Mouse (Mus musculus): Measurements from ENCODE around the gene Tmem221. TPM values are rescaled to one million over a fixed set of nuclear protein-coding genes. Genes with fewer than 3 reads are reported as not detected.

Tmem221 gene
- total and polyA plus RNA-seq, 3 experiments, result 1.7 to 5.1 TPM; not detected in 1

DNA sequence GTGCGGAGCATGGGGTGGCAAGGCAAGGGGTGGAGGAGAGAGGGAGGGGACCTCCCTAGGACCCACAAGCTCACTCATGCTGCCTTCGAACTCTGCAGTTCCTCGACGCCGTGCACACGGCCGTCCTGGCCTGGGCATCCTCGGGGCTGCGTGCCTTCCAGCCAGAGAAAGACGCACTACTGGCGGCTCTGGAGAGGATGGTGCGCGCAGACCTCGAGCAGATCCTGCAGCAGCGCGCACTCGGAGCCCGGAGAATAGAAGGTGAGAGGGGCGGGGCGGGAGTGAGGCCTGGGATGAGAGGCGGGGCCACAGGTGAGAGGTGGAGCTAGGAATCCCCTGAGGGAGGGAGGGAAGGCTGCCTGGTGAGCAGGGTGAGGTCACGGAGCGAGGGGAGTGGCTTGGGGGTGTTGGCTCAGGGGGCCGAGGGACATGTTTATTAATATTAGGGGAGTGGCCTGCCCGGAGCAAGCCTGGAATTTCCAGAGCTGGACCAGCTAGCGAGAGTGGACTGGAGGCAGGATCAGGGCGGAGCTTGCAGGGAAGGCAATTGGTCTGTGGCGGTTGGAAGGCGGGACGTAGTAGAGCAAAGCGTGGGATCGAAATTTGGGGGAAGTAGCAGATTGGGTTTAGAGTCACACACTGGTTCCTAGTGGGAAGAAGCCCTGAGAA lies 44.1 kb upstream of the Tmem221 start:
- no peak overlapping the region for H3K9ac ChIP-seq (ENCODE audit: control insufficient read depth, low read depth, low read length, poor library complexity, severe bottlenecking)
- no peak overlapping the region for H3K27ac ChIP-seq (ENCODE audit: control insufficient read depth, low read depth, low read length)
- TF ChIP-seq TAL1 (IDR thresholded peaks at IDR 0.05; ENCODE audit: low read length) (no peak), CTCF (IDR thresholded peaks at IDR 0.05 in 2 of 3, conservative IDR thresholded peaks at IDR 0.05 in 1 of 3; ENCODE audit: control insufficient read depth in 1 of 3, insufficient read depth in 1 of 3, low read depth in 2 of 3, low read length in 3 of 3, poor library complexity in 1 of 3, severe bottlenecking in 1 of 3) (no peak), NRF1 (IDR thresholded peaks at IDR 0.05; ENCODE audit: insufficient read depth, low read depth, low read length, poor library complexity, severe bottlenecking) (no peak), CHD1 (IDR thresholded peaks at IDR 0.05; ENCODE audit: low read depth, low read length) (no peak), MEF2A (IDR thresholded peaks at IDR 0.05; ENCODE audit: extremely low read depth, insufficient replicate concordance, low read depth, low read length, poor library complexity, severe bottlenecking) (no peak), KAT2A (conservative IDR thresholded peaks at IDR 0.05; ENCODE audit: low read depth, low read length) (no peak), JUND (IDR thresholded peaks at IDR 0.05; ENCODE audit: low read depth, low read length) (no peak), MAFK (IDR thresholded peaks at IDR 0.05; ENCODE audit: borderline replicate concordance, low read depth, low read length) (no peak), USF2 (IDR thresholded peaks at IDR 0.05; ENCODE audit: borderline replicate concordance in 1 of 2, insufficient read depth in 1 of 2, low read depth in 1 of 2, low read length in 2 of 2) (no peak)
- H3K36me3 ChIP-seq (ENCODE audit: control insufficient read depth in 1 of 2, insufficient read depth in 2 of 2, low read length in 2 of 2), result no peaks in the 10 kb centered on the region
- H3K4me1 ChIP-seq (ENCODE audit: control insufficient read depth in 1 of 2, insufficient read depth in 2 of 2, low read length in 2 of 2), result no peaks in the 10 kb centered on the region
- H3K9me3 ChIP-seq (replicated peaks; ENCODE audit: insufficient read depth, low read length), result no peaks in the 10 kb centered on the region
- no peak overlapping the region for H3K4me3 ChIP-seq (ENCODE audit: control insufficient read depth in 1 of 2, insufficient read depth in 1 of 2, low read depth in 2 of 2, low read length in 2 of 2)
- DNase-seq (ENCODE audit: low read depth, low spot score), result no peak
- no peaks in the 10 kb centered on the region for H3K79me2 ChIP-seq (ENCODE audit: control insufficient read depth, insufficient read depth, low read length, poor library complexity)
- H3K27me3 ChIP-seq (ENCODE audit: control insufficient read depth in 1 of 2, insufficient read depth in 2 of 2, low read length in 2 of 2), result no peaks in the 10 kb centered on the region

DNA sequence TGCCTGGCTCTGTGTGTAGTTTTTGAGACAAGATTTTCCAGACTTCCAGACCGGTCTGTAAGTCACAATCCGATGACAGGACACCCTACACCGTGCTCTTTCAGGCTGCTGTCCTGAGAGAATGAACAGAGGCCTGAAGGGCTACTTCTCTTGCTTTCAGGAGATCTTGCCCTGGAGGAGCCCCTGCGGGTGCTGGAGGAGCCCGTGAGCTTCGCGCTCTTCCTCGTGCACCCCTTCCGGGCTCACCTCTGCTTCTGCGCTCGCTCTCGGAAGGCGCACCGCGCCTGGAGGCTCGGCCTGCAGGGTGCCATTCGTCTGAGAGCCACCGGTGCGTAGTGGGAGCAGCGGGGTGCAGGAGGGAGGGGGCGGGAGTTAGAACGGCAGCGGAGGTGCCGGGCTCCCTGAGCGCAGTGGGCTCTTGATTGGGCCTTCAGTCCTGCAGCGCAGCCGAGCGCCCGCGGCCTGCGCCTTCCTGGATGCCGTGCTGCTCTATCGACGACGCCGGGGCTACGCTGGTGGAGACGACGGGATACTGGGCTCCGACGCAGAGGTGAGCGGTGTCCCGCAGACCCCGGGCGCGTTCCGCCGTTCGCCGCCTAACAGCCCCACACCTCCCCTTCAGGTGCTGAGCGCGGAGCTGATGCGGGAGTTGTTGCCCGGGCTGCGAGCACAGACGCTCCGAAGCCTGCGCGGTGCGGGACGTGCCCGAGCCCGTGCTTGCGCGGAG lies 43.4 kb upstream of the Tmem221 start:
- DNase-seq (ENCODE audit: low read depth, low spot score), result no peak
- no peaks in the 10 kb centered on the region; a peak in 1 of 4 replicates for H3K36me3 ChIP-seq (ENCODE audit: control insufficient read depth in 1 of 2, insufficient read depth in 2 of 2, low read length in 2 of 2)
- H3K79me2 ChIP-seq (ENCODE audit: control insufficient read depth, insufficient read depth, low read length, poor library complexity), result no peaks in the 10 kb centered on the region
- TF ChIP-seq MYB (IDR thresholded peaks at IDR 0.05; ENCODE audit: low read depth, low read length) (no peak), CHD1 (IDR thresholded peaks at IDR 0.05; ENCODE audit: low read depth, low read length) (no peak), ZMIZ1 (IDR thresholded peaks at IDR 0.05; ENCODE audit: low read depth, low read length) (no peak), RAD21 (IDR thresholded peaks at IDR 0.05; ENCODE audit: low read depth, low read length) (no peak), MYC (IDR thresholded peaks at IDR 0.05; ENCODE audit: low read depth, low read length) (no peak), TCF12 (IDR thresholded peaks at IDR 0.05; ENCODE audit: low read depth, low read length) (no peak), MAFK (IDR thresholded peaks at IDR 0.05; ENCODE audit: borderline replicate concordance, low read depth, low read length) (no peak), TBP (IDR thresholded peaks at IDR 0.05; ENCODE audit: low read depth, low read length) (no peak), CHD2 (IDR thresholded peaks at IDR 0.05; ENCODE audit: low read length) (no peak), UBTF (IDR thresholded peaks at IDR 0.05; ENCODE audit: borderline replicate concordance, insufficient read depth, low read depth, low read length) (no peak), ZKSCAN1 (IDR thresholded peaks at IDR 0.05; ENCODE audit: low read depth, low read length) (no peak), BHLHE40 (IDR thresholded peaks at IDR 0.05; ENCODE audit: borderline replicate concordance, low read depth, low read length) (no peak), SIN3A (IDR thresholded peaks at IDR 0.05; ENCODE audit: low read length) (no peak), SMC3 (IDR thresholded peaks at IDR 0.05; ENCODE audit: low read depth, low read length) (no peak), ETS1 (IDR thresholded peaks at IDR 0.05; ENCODE audit: low read depth, low read length) (no peak), CTCF (IDR thresholded peaks at IDR 0.05 in 2 of 3, conservative IDR thresholded peaks at IDR 0.05 in 1 of 3; ENCODE audit: control insufficient read depth in 1 of 3, insufficient read depth in 1 of 3, low read depth in 2 of 3, low read length in 3 of 3, poor library complexity in 1 of 3, severe bottlenecking in 1 of 3) (no peak), TAL1 (IDR thresholded peaks at IDR 0.05; ENCODE audit: low read length) (no peak), MXI1 (IDR thresholded peaks at IDR 0.05; ENCODE audit: low read depth, low read length) (no peak), GABPA (IDR thresholded peaks at IDR 0.05; ENCODE audit: low read depth, low read length) (no peak), NELFE (IDR thresholded peaks at IDR 0.05; ENCODE audit: low read depth, low read length) (no peak)
- no peak overlapping the region for H3K9ac ChIP-seq (ENCODE audit: control insufficient read depth, low read depth, low read length, poor library complexity, severe bottlenecking)
- no peak overlapping the region for H3K4me3 ChIP-seq (ENCODE audit: control insufficient read depth in 1 of 2, insufficient read depth in 1 of 2, low read depth in 2 of 2, low read length in 2 of 2)
- H3K9me3 ChIP-seq (replicated peaks; ENCODE audit: insufficient read depth, low read length), result no peaks in the 10 kb centered on the region
- no peaks in the 10 kb centered on the region for H3K27me3 ChIP-seq (ENCODE audit: control insufficient read depth in 1 of 2, insufficient read depth in 2 of 2, low read length in 2 of 2)
- peaks cover 0 to 4% of the 10 kb centered on the region in 2 experiments; a peak in 2 of 4 replicates for H3K4me1 ChIP-seq (ENCODE audit: control insufficient read depth in 1 of 2, insufficient read depth in 2 of 2, low read length in 2 of 2)
- H3K27ac ChIP-seq (ENCODE audit: control insufficient read depth, low read depth, low read length), result no peak overlapping the region
